Mouse (Mus musculus): ENCODE measurements at regions not wholly inside any gene's neighbourhood (a gene's known extent, or its start where the extent isn't known, plus 50 kb on each side); places are given as distances from the start of the nearest gene placed in this dataset.

GRCm38 (mm10) chr9:115704249-115704648 is 205.0 kb upstream of the Gadl1 start:
- peak; percentile 92 for TF ChIP-seq CTCF (IDR thresholded peaks at IDR 0.05; ENCODE audit: low read depth, low read length)
- TF ChIP-seq POLR2A (IDR thresholded peaks at IDR 0.05; ENCODE audit: extremely low read depth, insufficient read depth, low read length) = no peak
